In the genomic region with DNA sequence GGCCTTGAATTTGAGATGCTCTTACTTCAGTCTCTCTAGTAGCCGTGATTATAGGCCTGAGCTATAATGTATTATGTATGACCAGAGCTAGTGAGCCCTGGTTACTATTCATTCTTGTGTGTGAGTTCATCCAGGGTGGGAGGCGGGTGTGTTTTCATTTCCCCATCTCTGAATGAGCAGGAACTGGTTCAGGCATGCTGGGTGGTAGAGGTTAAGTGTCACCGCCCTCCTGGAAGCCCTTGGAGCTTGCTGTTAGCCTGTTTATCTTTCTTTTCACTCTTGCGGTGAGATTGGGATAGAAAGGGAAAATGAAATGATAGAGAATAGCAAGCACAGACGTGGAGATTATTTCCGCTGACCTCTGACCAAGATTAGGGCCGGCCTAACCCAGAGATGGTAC, we compare ENCODE assay signal across 29 mouse cellular contexts. TPM values are rescaled to one million over a fixed set of nuclear protein-coding genes. Genes with fewer than 3 reads are reported as not detected.
DNase-seq lines count a peak whose midpoint lies in the region; ATAC-seq and TF ChIP-seq lines count a peak whose summit lies in the region.
"Had no signal": no experiment of that assay in that cellular context is flagged by ENCODE, and none has a peak within 500 bp of the region (broad histone marks: within the 10 kb centered on the region; RNA-seq: fewer than 3 reads in every experiment).

No protein-coding gene starts in this region.

- DNase-seq in kidney, adult 2 months: no peak
- DNase-seq in kidney, postnatal 4 days: no peak
- DNase-seq in lung, postnatal 36 days: peak; percentile 71
- DNase-seq in lung, postnatal 25 days (ENCODE audit: low spot score): no peak
- DNase-seq in kidney, postnatal 10 days: no peak
- no peak for DNase-seq in left cerebral cortex, postnatal 14 days (ENCODE audit: low spot score in 2 of 2)
- DNase-seq: adrenal gland, postnatal 25 days; cerebellum, adult 18-20 months; cerebellum, postnatal 10 days; forebrain, postnatal 0 days; gastrocnemius, postnatal 10 days; heart, postnatal 14 days; kidney, adult 9 months; kidney, postnatal 14 days; retina, postnatal 1 day; right cerebral cortex, postnatal 25 days; thymus, postnatal 4 days had no signal

- TF ChIP-seq POLR2A in kidney, adult 2 months (IDR thresholded peaks at IDR 0.05; ENCODE audit: low read depth, low read length): no peak

- 58% methylated on average over 7 of the region's 7 CpGs for WGBS in kidney, adult 2 months

- intact Hi-C loops in left cerebral cortex, postnatal 14 days (cut with DNase I): no loop called here

- H3K27ac ChIP-seq in kidney, adult 2 months (ENCODE audit: insufficient read depth, low read depth, low read length): 0 out of 2 replicates have a peak overlapping the region, but pooled peaks have one; percentile 6
- H3K27ac ChIP-seq: forebrain, embryonic 12.5 days; hindbrain, postnatal 0 days; liver, embryonic 15.5 days; lung, embryonic 15.5 days; midbrain, embryonic 12.5 days; neural tube, embryonic 15.5 days had no signal

- ATAC-seq in granulocyte monocyte progenitor cell, adult 5-6 weeks (replicated peaks; ENCODE audit: poor library complexity, severe bottlenecking): peak; percentile 78
- peak; percentile 86 for ATAC-seq in monocyte, adult 5-6 weeks (replicated peaks; ENCODE audit: insufficient number of reproducible peaks, low FRiP score, low TSS enrichment, poor library complexity, severe bottlenecking)
- ATAC-seq: CD4-positive, CD25-positive, alpha-beta regulatory T cell, adult 4 months; forebrain, postnatal 0 days; hindbrain, postnatal 0 days; intestine, embryonic 16.5 days had no signal

- peaks cover 10% of the 10 kb centered on the region for H3K4me1 ChIP-seq in kidney, adult 2 months (ENCODE audit: control insufficient read depth, insufficient read depth, low read length)
- H3K4me1 ChIP-seq: liver, embryonic 15.5 days had no signal

- H3K36me3 ChIP-seq in kidney, adult 2 months (ENCODE audit: control insufficient read depth, insufficient read depth, low read length): no peaks in the 10 kb centered on the region
- H3K36me3 ChIP-seq: forebrain, embryonic 12.5 days; hindbrain, embryonic 10.5 days; liver, embryonic 15.5 days; midbrain, embryonic 12.5 days; neural tube, embryonic 15.5 days had no signal

- no peak for TF ChIP-seq CTCF in kidney, adult 2 months (conservative IDR thresholded peaks at IDR 0.05; ENCODE audit: insufficient read depth, insufficient read length, low read depth, low read length)

- H3K4me3 ChIP-seq in kidney, adult 2 months (ENCODE audit: insufficient read depth, low read depth, low read length): no peak overlapping the region
- H3K4me3 ChIP-seq: forebrain, embryonic 12.5 days; hindbrain, embryonic 10.5 days; liver, embryonic 15.5 days; lung, embryonic 15.5 days; megakaryocyte, embryonic 14.5 days; midbrain, embryonic 12.5 days; neural tube, embryonic 15.5 days had no signal

- no peaks in the 10 kb centered on the region for H3K27me3 ChIP-seq in kidney, adult 2 months (replicated peaks; ENCODE audit: control insufficient read depth, insufficient read depth, low read length)
- H3K27me3 ChIP-seq: forebrain, embryonic 12.5 days; liver, embryonic 15.5 days; lung, embryonic 15.5 days; megakaryocyte, embryonic 14.5 days; midbrain, embryonic 12.5 days; neural tube, embryonic 15.5 days had no signal

RNA-seq across cellular contexts. Expression of gene Itpkb, which starts 12.7 kb away (rescaled TPM):
- polyA plus RNA-seq in kidney, adult 2 months (2012; rRNA removed): 14.1 and 14.9 TPM in 2 replicates
- 18.7 and 19.6 TPM in 2 replicates for total RNA-seq in granulocyte monocyte progenitor cell, adult 5-6 weeks (2014; fragmentation: Nextera tagmentation)
- total RNA-seq in granulocyte monocyte progenitor cell, adult 5-6 weeks (2017): 9.6 and 13.3 TPM in 2 replicates
- total RNA-seq in monocyte, adult 5-6 weeks (2017): 32.2 to 77.3 TPM (median 38.3 TPM) in 3 replicates
- total RNA-seq in left cerebral cortex, postnatal 14 days (2021): 10 to 100 TPM; 14.0 to 14.3 TPM
